Mouse (Mus musculus) MN1 (cell line): ENCODE results near the gene Fam19a1.

Source experiments
- DNase-seq: peaks from one replicate; pipeline ENCODE4 v3.0.0-alpha.2; 2016; ENCODE audit warnings: low spot score

Gene Fam19a1

DNA sequence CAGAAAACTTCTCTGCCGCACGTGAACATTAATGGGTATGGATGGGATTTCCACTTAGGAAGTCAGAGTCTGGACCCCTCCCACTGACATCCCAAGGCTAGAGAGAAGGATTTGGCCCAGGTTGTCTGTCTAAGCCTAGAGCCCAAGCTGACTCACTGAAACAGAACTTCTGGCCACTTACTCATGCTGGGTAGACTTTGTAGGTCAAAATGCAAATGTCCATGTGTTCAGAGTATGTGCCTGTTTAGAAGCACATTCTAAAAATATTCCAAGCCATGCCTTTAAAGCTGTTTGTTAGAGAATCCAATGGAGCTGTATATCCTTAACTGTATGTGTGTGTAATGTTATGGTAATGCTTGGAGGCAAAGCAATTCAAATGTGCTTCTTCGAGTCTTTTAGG, 145.7 kb downstream of the Fam19a1 start:
- DNase-seq = no peak

DNA sequence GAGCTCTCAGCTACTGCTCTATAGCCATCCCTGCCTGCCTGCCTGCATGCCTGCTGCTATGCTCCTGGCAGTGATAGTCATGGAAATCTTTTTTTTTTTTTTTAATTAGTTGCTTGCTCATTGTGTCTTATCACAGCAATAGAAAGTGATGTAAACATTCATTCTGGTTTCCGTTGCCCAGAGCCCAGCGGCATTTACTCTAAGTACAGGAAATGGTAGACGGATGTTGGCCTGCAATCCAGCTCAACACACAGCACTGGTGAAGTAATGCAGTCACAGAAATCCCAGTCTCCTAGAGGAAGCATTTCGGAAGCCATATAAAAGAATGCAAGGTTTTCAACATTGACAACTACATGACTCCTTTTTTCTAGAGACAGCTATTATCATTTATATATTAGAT, 153.5 kb downstream of the Fam19a1 start:
- DNase-seq = no peak

DNA sequence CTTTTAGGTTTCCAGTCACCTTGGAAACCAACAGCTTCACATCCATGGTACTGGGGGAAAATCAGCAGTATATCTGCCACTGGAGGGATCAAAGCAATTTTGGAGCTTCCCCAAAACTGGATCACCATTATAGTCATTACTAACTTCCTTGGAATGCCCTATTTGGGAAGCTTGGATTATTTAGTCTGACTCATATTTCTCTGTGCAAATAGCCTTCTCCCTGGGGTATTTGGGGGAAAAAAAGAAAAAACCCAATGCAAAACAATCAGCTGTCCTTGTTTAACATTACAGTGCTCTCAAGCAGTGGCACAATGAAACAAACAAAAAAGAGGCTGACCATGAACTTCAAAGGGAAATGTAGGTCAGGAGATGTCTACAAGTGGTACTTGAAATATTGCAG, 155.8 kb downstream of the Fam19a1 start:
- DNase-seq = no peak

GRCm38 (mm10) chr6:96270436-96270835, 157.5 kb downstream of the Fam19a1 start:
- DNase-seq = no peak

DNA sequence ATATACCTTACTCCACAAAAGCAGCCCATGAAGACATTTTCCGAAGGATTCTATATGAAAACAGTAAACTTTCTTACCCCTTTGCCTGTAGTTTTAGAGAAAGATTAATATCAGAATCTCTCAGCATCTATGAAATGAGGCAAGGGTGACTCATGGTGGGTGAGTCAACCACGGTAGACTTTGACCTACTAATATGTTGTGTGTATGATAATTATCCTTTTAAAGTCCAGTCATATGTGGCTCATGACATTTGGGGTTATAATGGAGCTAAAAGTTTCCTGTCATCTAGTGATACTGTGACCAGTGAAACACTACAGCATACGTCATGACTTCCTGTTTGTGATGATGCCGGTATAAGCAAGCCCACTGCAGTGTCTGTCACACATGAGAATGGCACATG, 170.8 kb downstream of the Fam19a1 start:
- DNase-seq = no peak

- no peak for DNase-seq
Observed at GRCm38 (mm10) chr6:96284590-96284989, 171.6 kb downstream of the Fam19a1 start.

- DNase-seq = no peak
Observed at GRCm38 (mm10) chr6:96286276-96286675, 173.3 kb downstream of the Fam19a1 start.

DNA sequence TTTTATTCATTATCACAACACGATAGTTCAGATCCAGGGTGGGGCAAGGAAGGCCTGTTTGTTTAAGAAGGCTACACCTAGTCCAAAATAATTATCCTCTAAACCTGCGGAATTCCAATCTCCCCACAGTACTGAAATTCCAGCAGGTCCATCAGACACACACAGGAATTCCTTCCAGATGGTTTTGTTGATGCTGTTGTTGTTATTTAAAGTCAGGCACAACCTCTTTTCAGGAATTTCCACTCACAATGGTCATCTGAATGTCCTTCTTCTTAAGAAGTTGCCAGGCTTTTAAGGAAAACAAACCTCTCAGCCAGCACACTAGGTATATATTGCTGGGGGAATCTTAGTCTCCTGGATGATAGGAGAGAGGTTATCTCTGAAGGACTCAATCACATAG, 174.4 kb downstream of the Fam19a1 start:
- no peak for DNase-seq

GRCm38 (mm10) chr6:96289672-96290071, 176.7 kb downstream of the Fam19a1 start:
- no peak for DNase-seq

DNA sequence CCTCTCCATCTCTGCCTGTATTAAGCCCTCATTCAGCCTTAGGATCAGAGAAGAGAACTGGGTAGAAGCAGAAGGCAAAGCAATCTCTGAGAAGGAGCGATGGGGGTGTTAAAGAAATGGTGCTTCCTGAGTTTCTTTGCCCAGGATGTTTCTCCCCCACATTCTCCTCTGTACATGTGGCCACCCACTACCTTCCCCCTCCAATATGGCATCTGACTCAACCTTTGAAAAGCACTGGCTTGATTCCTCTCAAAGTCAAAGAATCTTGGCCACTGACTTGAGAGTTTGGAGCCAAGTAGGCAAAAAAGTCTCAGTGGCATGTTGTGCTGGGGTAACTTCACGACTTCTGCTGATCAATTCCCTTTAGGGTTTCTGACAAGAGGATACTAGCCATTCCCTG, 234.5 kb downstream of the Fam19a1 start:
- DNase-seq = no peak

- DNase-seq = no peak
Observed at GRCm38 (mm10) chr6:96349446-96350025, 236.6 kb downstream of the Fam19a1 start.

GRCm38 (mm10) chr6:96369544-96369943, 256.6 kb downstream of the Fam19a1 start:
- no peak for DNase-seq

GRCm38 (mm10) chr6:96372848-96373247, 259.9 kb downstream of the Fam19a1 start:
- no peak for DNase-seq

DNA sequence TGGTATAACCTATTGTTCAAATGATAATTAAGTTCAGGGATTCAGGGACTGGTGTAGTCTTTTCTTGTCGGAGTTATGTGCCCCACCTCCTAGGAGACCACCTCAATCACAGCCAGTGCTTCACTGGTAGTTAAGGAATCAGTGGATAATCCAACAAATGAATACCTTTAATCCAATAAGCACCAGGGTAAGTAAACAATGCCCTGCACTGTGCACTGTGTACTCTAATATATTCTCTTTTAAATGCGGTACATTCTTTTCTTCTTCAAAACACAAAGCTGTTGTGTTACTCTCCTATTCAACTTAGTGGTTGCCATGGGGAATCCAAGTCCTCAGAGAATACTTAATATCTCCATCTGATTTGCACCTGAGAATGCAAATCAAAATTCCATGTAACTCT, 260.3 kb downstream of the Fam19a1 start:
- DNase-seq = no peak

DNA sequence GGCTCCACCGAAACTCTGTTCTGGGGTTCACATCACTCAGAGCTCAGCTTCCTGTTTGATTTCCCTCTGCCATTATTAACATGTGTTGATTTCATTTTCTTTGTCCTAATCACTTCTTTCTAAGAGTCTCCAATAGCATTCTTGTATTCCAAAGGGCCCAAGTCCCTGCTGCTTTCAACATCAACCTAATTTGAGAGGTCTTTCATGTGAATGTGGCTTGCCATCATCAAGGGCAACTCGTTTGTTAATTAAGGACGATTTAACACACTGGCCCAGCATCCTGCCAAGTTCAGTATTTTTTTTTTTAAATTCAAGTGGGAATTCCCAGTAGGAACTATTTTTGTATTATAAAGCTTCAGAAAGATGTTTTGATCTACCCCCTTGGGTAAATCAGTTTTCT, 263.8 kb downstream of the Fam19a1 start:
- DNase-seq = no peak

- DNase-seq = peak; percentile 6
Observed at GRCm38 (mm10) chr6:96379229-96379628, 266.3 kb downstream of the Fam19a1 start.

DNA sequence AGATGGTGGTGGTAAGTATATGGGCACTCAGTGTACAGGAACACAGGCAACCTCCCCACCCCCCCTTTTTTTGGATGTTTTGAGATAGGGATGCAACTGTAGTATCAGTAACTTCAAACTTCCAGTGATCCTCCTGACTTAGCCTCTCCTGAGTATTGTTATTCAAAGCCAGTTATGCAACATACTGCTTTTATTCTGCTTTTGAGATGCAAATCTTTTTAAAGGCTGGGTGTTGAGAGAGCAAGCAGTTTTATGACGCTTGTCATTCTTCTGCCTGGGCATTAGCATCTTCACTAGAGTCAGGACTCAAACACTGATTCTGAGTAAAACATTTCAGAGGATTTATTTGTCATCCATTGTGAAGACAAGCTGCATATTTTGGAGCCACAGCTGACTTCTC, 271.5 kb downstream of the Fam19a1 start:
- DNase-seq = no peak

- no peak for DNase-seq
Observed at GRCm38 (mm10) chr6:96418866-96419265, 305.9 kb downstream of the Fam19a1 start.

DNA sequence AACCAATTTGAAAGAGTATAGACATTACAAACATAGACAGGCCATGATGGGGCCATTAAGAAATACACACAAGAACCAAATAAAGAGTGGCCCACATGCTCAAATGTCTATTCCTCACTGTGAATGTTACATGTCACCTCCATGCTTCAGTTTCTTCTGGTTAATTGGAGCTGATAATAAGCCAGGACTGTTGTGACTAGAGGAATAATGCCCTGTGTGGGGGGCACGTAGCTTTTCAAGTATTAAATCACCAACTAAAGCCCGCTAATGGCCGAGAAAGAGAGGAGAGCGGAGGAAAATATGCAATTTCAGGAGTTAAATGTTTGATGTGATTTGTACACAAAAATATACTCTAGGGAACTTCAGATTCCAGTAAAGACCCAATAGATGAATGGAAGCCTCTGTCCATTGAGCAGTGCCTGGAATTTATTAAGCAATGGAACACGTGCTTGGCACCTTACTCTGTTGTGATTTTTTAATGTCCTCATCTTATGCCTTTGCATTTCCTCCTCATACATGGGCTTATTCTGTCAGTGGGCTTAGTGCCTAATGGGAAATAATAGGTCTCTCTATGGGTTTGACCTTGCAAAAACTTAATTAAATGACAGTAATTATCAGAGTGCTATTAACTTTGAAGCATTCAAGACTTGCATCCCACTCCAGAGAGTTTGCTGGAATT, 306.9 kb downstream of the Fam19a1 start:
- no peak for DNase-seq

DNA sequence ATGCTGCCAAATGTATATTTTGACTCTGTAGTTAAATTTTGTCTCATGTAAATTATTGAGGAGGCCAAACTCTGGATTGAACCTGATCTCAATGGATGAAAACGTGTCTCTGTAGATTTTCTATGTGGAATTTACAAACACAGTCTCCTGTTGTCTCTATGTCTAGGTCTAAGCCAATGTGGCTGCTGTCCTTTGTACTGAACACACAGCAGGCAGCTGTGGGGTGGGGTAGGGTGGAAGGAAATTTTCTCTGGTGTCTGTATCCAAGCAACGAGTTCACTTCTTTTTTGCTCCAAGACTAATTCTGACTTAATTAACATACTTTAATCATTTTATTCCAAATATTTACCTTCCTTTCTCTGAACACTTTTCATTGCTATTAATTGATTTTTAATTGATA, 307.6 kb downstream of the Fam19a1 start:
- DNase-seq = no peak

DNA sequence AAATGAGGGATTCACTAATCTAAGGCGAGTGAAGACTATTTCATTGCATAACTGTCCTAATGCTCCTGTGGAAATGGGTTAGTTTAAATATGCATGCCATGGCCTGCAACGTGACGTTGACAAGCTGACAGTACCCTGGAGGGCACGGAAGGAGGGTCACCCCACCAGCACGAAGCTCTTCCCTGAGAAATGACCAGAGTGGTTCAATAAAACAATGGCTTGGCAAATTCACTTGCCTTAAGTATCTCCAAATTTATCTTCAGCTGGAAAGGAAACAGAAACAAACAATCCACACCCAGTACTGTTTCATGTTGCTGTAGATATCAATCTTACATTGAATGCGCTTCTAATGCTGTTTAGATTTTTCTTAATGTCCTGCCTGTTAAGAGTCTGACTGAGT, 316.4 kb downstream of the Fam19a1 start:
- DNase-seq = no peak

- no peak for DNase-seq
Observed at GRCm38 (mm10) chr6:96432397-96432796, 319.4 kb downstream of the Fam19a1 start.

- no peak for DNase-seq
Observed at GRCm38 (mm10) chr6:96433896-96434295, 320.9 kb downstream of the Fam19a1 start.

GRCm38 (mm10) chr6:96435545-96435944, 322.6 kb downstream of the Fam19a1 start:
- DNase-seq = no peak
